Mouse (Mus musculus) liver, adult 2 months (tissue): Measurements from ENCODE around the gene Wwox.

Source experiments
- CTCF ChIP-seq: fragments of 200-500 bp; IDR thresholded peaks from 2 replicates; pipeline ENCODE4 v1.5.1; 2011; ENCODE audit warnings: low read depth, low read length, control low read depth
- POLR2A ChIP-seq: fragments of 200-500 bp; IDR thresholded peaks from 2 replicates; pipeline ENCODE4 v1.6.1; 2011; ENCODE audit warnings: low read length, control low read depth; ENCODE audit not compliant: insufficient read depth; ENCODE audit errors: extremely low read depth

GRCm38 (mm10) chr8:114839998-114840397 is 400.5 kb downstream of the Wwox start:
- TF ChIP-seq CTCF (no peak), POLR2A (no peak)
